Mouse (Mus musculus) heart, embryonic 14.5 days (tissue): ENCODE measurements around the gene Gm20696. TPM values are rescaled to one million over a fixed set of nuclear protein-coding genes. Genes with fewer than 3 reads are reported as not detected.
A peak's percentile ranks its signal among the peaks of the same experiment; 100 is the strongest.

ENCODE experiments used
- ATAC-seq: fragments of 200-750 bp; cut with Nextera tagmentation; 2 replicates; pipeline ENCODE4 v1.8.0; 2017; ENCODE audit warnings: low read depth, moderate TSS enrichment; ENCODE audit not compliant: insufficient number of reproducible peaks, insufficient read depth, low FRiP score
- H3K27ac ChIP-seq, 2 experiments: fragments of 200-500 bp in 1 of 2; fragments of 300-500 bp in 1 of 2; sonication (generic) in 1 of 2; replicated peaks in 1 of 2; 2 replicates each; pipeline ENCODE4 v1.5.1; 2012 to 2014; ENCODE audit warnings: low read depth in 2 of 2, low read length in 2 of 2, control low read depth in 1 of 2, mild to moderate bottlenecking in 1 of 2, mixed read lengths in 1 of 2; ENCODE audit not compliant: control insufficient read depth in 1 of 2, insufficient read depth in 1 of 2
- H3K27me3 ChIP-seq: fragments of 300-500 bp; sonication (generic); 2 replicates; pipeline ENCODE4 v1.6.1; 2014; ENCODE audit warnings: mild to moderate bottlenecking, low read length, control low read depth; ENCODE audit not compliant: control insufficient read depth, insufficient read depth
- H3K36me3 ChIP-seq: fragments of 300-500 bp; sonication (generic); 2 replicates; pipeline ENCODE4 v1.6.1; 2014; ENCODE audit warnings: mild to moderate bottlenecking, control low read depth, low read length, mixed read lengths; ENCODE audit not compliant: control insufficient read depth, insufficient read depth
- H3K4me1 ChIP-seq, 2 experiments: fragments of 200-500 bp in 1 of 2; fragments of 300-500 bp in 1 of 2; sonication (generic) in 1 of 2; 2 replicates each; pipeline ENCODE4 v1.6.1; 2012 to 2014; ENCODE audit warnings: low read length in 2 of 2, control low read depth in 1 of 2, mixed read lengths in 1 of 2; ENCODE audit not compliant: control insufficient read depth in 2 of 2, insufficient read depth in 2 of 2
- H3K4me2 ChIP-seq: fragments of 300-500 bp; sonication (generic); 2 replicates; pipeline ENCODE4 v1.6.1; 2014; ENCODE audit warnings: mild to moderate bottlenecking, low read length
- H3K4me3 ChIP-seq, 2 experiments: fragments of 200-500 bp in 1 of 2; fragments of 300-500 bp in 1 of 2; sonication (generic) in 1 of 2; 2 replicates each; pipeline ENCODE4 v1.5.1; 2012 to 2014; ENCODE audit warnings: low read length in 2 of 2, mild to moderate bottlenecking in 2 of 2, control low read depth in 1 of 2, low read depth in 1 of 2, moderate library complexity in 1 of 2; ENCODE audit not compliant: control insufficient read depth in 1 of 2, insufficient read depth in 1 of 2
- H3K9ac ChIP-seq: fragments of 300-500 bp; sonication (generic); 2 replicates; pipeline ENCODE4 v1.6.1; 2014; ENCODE audit warnings: mild to moderate bottlenecking, low read length
- H3K9me3 ChIP-seq: fragments of 300-500 bp; sonication (generic); 2 replicates; pipeline ENCODE4 v1.6.1; 2016; ENCODE audit warnings: low read length, control low read depth; ENCODE audit not compliant: control insufficient read depth
- WGBS: fragments of 180-500 bp; shearing (Covaris S2); extraction: QIAGEN DNeasy Blood & Tissue Kit; methylation state at CpG from one replicate; pipeline ENCODE4 v1.1.7; 2014; 5-methylcytosine and 5-hydroxymethylcytosine counted together
- polyA plus RNA-seq: library from polyadenylated mRNA; unstranded; fragments of >200 nt; fragmentation: Nextera tagmentation; extraction: Ambion mirVana; gene quantifications from 2 replicates; pipeline ENCODE4 v1.2.1, GENCODE M21; 2014

Gene Gm20696
- polyA plus RNA-seq, 1 experiment from 2014 or later, result 3.9 TPM

- no peak overlapping the region for H3K9ac ChIP-seq
- H3K9me3 ChIP-seq, result no peaks in the 10 kb centered on the region
- no peaks in the 10 kb centered on the region for H3K27me3 ChIP-seq
- H3K4me2 ChIP-seq, result no peak overlapping the region
- WGBS, result 64% methylated on average over 6 of the region's 6 CpGs
- H3K4me3 ChIP-seq, result no peak overlapping the region
- no peak overlapping the region for H3K27ac ChIP-seq
- no peaks in the 10 kb centered on the region for H3K36me3 ChIP-seq
- no peak for ATAC-seq
- H3K4me1 ChIP-seq, result peaks cover 20 to 27% of the 10 kb centered on the region in 2 experiments
These were observed 290.7 kb downstream of the Gm20696 start for GRCm38 (mm10) chr6:99375865-99376264.

GRCm38 (mm10) chr6:99375376-99375775 is 291.2 kb downstream of the Gm20696 start:
- ATAC-seq, result no peak
- no peaks in the 10 kb centered on the region for H3K9me3 ChIP-seq
- no peaks in the 10 kb centered on the region for H3K27me3 ChIP-seq
- H3K4me2 ChIP-seq, result no peak overlapping the region
- H3K4me1 ChIP-seq, result peaks cover 20 to 27% of the 10 kb centered on the region in 2 experiments
- no peak overlapping the region for H3K9ac ChIP-seq
- H3K4me3 ChIP-seq, result no peak overlapping the region
- no peaks in the 10 kb centered on the region for H3K36me3 ChIP-seq
- 0 out of 4 replicates have a peak overlapping the region, but pooled peaks of 1 of the 2 experiments have one; percentile 1 for H3K27ac ChIP-seq
- WGBS, result 67% methylated on average over 4 of the region's 4 CpGs

GRCm38 (mm10) chr6:99374448-99375271 is 291.9 kb downstream of the Gm20696 start:
- H3K36me3 ChIP-seq, result no peaks in the 10 kb centered on the region
- H3K4me1 ChIP-seq, result peaks cover 23 to 31% of the 10 kb centered on the region in 2 experiments
- H3K9ac ChIP-seq, result peak overlapping the region; percentile 18; the same call in 1 of the 2 replicates
- peak overlapping the region; percentile 16 to 17; a peak in 1 of 4 replicates for H3K27ac ChIP-seq
- WGBS, result 64% methylated on average over 19 of the region's 19 CpGs
- no peak for ATAC-seq
- H3K4me3 ChIP-seq, result no peak overlapping the region
- H3K9me3 ChIP-seq, result no peaks in the 10 kb centered on the region
- H3K4me2 ChIP-seq, result no peak overlapping the region
- no peaks in the 10 kb centered on the region for H3K27me3 ChIP-seq

- no peak for ATAC-seq
- WGBS, result 57% methylated on average over 5 of the region's 5 CpGs
- H3K4me1 ChIP-seq, result peaks cover 24% of the 10 kb centered on the region in 2 experiments
- no peak overlapping the region for H3K4me3 ChIP-seq
- no peak overlapping the region for H3K9ac ChIP-seq
- no peak overlapping the region for H3K4me2 ChIP-seq
- H3K9me3 ChIP-seq, result no peaks in the 10 kb centered on the region
- no peaks in the 10 kb centered on the region for H3K27me3 ChIP-seq
- H3K36me3 ChIP-seq, result no peaks in the 10 kb centered on the region
- H3K27ac ChIP-seq, result no peak overlapping the region
These were observed 294.2 kb downstream of the Gm20696 start for GRCm38 (mm10) chr6:99372427-99372826.

- Histone ChIP-seq H3K9me3 (no peaks in the 10 kb centered on the region), H3K4me1 (peaks cover 20 to 21% of the 10 kb centered on the region in 2 experiments), H3K4me3 (no peak overlapping the region), H3K36me3 (no peaks in the 10 kb centered on the region), H3K27me3 (no peaks in the 10 kb centered on the region), H3K4me2 (no peak overlapping the region), H3K27ac (no peak overlapping the region), H3K9ac (no peak overlapping the region)
- ATAC-seq, result no peak
- WGBS, result 95% methylated on average over 6 of the region's 6 CpGs
These were observed 294.6 kb downstream of the Gm20696 start for GRCm38 (mm10) chr6:99372016-99372415.

GRCm38 (mm10) chr6:99369931-99370330 is 296.7 kb downstream of the Gm20696 start:
- H3K4me3 ChIP-seq, result no peak overlapping the region
- H3K27ac ChIP-seq, result no peak overlapping the region
- H3K4me2 ChIP-seq, result no peak overlapping the region
- H3K9ac ChIP-seq, result no peak overlapping the region
- ATAC-seq, result peak; percentile 47; the same call in 1 of the 2 replicates
- no peaks in the 10 kb centered on the region for H3K27me3 ChIP-seq
- whole genome bisulfite sequencing, result 73% methylated on average over 2 of the region's 2 CpGs
- H3K4me1 ChIP-seq, result peaks cover 13 to 14% of the 10 kb centered on the region in 2 experiments
- H3K9me3 ChIP-seq, result no peaks in the 10 kb centered on the region
- H3K36me3 ChIP-seq, result no peaks in the 10 kb centered on the region

GRCm38 (mm10) chr6:99369156-99369555 is 297.4 kb downstream of the Gm20696 start:
- ATAC-seq, result no peak
- Histone ChIP-seq H3K4me1 (peaks cover 6 to 8% of the 10 kb centered on the region in 2 experiments), H3K27ac (no peak overlapping the region), H3K27me3 (no peaks in the 10 kb centered on the region), H3K9me3 (no peaks in the 10 kb centered on the region), H3K4me3 (no peak overlapping the region), H3K9ac (no peak overlapping the region), H3K36me3 (no peaks in the 10 kb centered on the region), H3K4me2 (no peak overlapping the region)
- whole genome bisulfite sequencing, result 84% methylated on average over 3 of the region's 3 CpGs
